Mouse (Mus musculus): ENCODE measurements at regions not wholly inside any gene's neighbourhood (a gene's known extent, or its start where the extent isn't known, plus 50 kb on each side); places are given as distances from the start of the nearest gene placed in this dataset.

DNA sequence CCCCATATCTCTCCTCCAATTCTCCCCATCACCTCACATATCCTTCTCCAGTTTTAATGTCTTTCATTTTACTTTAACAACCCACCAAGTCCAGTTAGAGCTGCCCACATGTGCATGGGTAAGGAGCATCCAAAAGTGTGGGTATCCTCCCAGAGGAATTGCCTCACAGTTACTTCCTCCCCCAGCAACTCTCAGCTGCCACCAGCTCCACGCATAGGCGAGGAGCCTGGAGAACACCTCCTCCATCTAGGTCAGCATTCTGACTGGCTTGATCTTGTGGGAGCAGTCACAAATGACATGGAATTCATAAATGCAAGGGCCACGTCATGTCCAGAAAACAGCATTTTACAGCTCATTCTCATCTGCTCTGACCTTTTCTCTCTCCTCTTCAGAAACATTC, 63.9 kb upstream of the Ldb2 start:
- TF ChIP-seq POLR2A (IDR thresholded peaks at IDR 0.05; ENCODE audit: borderline replicate concordance, control insufficient read depth, low read depth, low read length) = no peak
- no peak for TF ChIP-seq CTCF (IDR thresholded peaks at IDR 0.05; ENCODE audit: control insufficient read depth, insufficient read depth, low read length)
